Mouse (Mus musculus) kidney, adult 8-10 months (tissue): ENCODE measurements around the gene Pak7.
"Not testable (repeated sequence)": the region's sequence is repeated elsewhere in the genome, so short reads cannot be mapped to it uniquely, and the experiment has no call there.

Source experiments
- DNase-seq, 2 experiments: peaks; one replicate each; pipeline ENCODE4 v3.0.0; 2022

The Pak7 gene

GRCm38 (mm10) chr2:136387181-136388131 lies at the start of gene Pak7:
Gene Pak7 (minus strand): TSS chr2:136387967.
- no peak for DNase-seq

- no peak for DNase-seq
Measured at GRCm38 (mm10) chr2:136425561-136425960, 37.8 kb upstream of the Pak7 start.

- DNase-seq, result no peak
Measured at GRCm38 (mm10) chr2:136419543-136419942, 31.8 kb upstream of the Pak7 start.

- no peak for DNase-seq
Measured at GRCm38 (mm10) chr2:136416381-136416780, 28.6 kb upstream of the Pak7 start.

- DNase-seq, result no peak
Measured at GRCm38 (mm10) chr2:136402587-136402986, 14.8 kb upstream of the Pak7 start.

- DNase-seq, result no peak
Measured at GRCm38 (mm10) chr2:136375318-136375717, 12.4 kb downstream of the Pak7 start.

- DNase-seq, result no peak
Measured at GRCm38 (mm10) chr2:136372361-136372760, 15.4 kb downstream of the Pak7 start.

- DNase-seq, result no peak
Measured at GRCm38 (mm10) chr2:136351393-136352096, 36.2 kb downstream of the Pak7 start.

- DNase-seq, result no peak
Measured at GRCm38 (mm10) chr2:136350459-136350858, 37.3 kb downstream of the Pak7 start.

GRCm38 (mm10) chr2:136349671-136350275 lies 38.0 kb downstream of the Pak7 start:
- no peak for DNase-seq

- not testable (repeated sequence) for DNase-seq
Measured at GRCm38 (mm10) chr2:136344240-136344780, 43.5 kb downstream of the Pak7 start.

- no peak for DNase-seq
Measured at GRCm38 (mm10) chr2:136329974-136330373, 57.8 kb downstream of the Pak7 start.

- no peak for DNase-seq
Measured at GRCm38 (mm10) chr2:136325646-136326045, 62.1 kb downstream of the Pak7 start.

GRCm38 (mm10) chr2:136309313-136309712 lies 78.5 kb downstream of the Pak7 start:
- no peak for DNase-seq

GRCm38 (mm10) chr2:136308743-136309142 lies 79.0 kb downstream of the Pak7 start:
- no peak for DNase-seq

GRCm38 (mm10) chr2:136302201-136302600 lies 85.6 kb downstream of the Pak7 start:
- DNase-seq, result no peak

GRCm38 (mm10) chr2:136301406-136301805 lies 86.4 kb downstream of the Pak7 start:
- no peak for DNase-seq

GRCm38 (mm10) chr2:136297371-136297770 lies 90.4 kb downstream of the Pak7 start:
- DNase-seq, result no peak

- no peak for DNase-seq
Measured at GRCm38 (mm10) chr2:136282043-136282442, 105.7 kb downstream of the Pak7 start.

- DNase-seq, result not testable (repeated sequence)
Measured at GRCm38 (mm10) chr2:136241960-136242359, 145.8 kb downstream of the Pak7 start.

- no peak for DNase-seq
Measured at GRCm38 (mm10) chr2:136231228-136231627, 156.5 kb downstream of the Pak7 start.

- no peak for DNase-seq
Measured at GRCm38 (mm10) chr2:136204034-136204433, 183.7 kb downstream of the Pak7 start.

GRCm38 (mm10) chr2:136175030-136175429 lies 212.7 kb downstream of the Pak7 start:
- DNase-seq, result no peak
